Mouse (Mus musculus): ENCODE measurements around the gene Olfr1361. TPM values are rescaled to one million over a fixed set of nuclear protein-coding genes. Genes with fewer than 3 reads are reported as not detected.

The Olfr1361 gene
- total and polyA plus RNA-seq, 3 experiments = not detected

- Histone ChIP-seq H3K4me3 (ENCODE audit: control insufficient read depth in 1 of 2, insufficient read depth in 1 of 2, low read depth in 2 of 2, low read length in 2 of 2) (peak overlapping the region; percentile 44 to 64), H3K27me3 (ENCODE audit: control insufficient read depth in 1 of 2, insufficient read depth in 2 of 2, low read length in 2 of 2) (no peaks in the 10 kb centered on the region), H3K9ac (ENCODE audit: control insufficient read depth, low read depth, low read length, poor library complexity, severe bottlenecking) (peak overlapping the region; percentile 51), H3K36me3 (ENCODE audit: control insufficient read depth in 1 of 2, insufficient read depth in 2 of 2, low read length in 2 of 2) (peaks cover 0 to 16% of the 10 kb centered on the region in 2 experiments; a peak in 2 of 4 replicates), H3K79me2 (ENCODE audit: control insufficient read depth, insufficient read depth, low read length, poor library complexity) (no peaks in the 10 kb centered on the region; the same call in 1 of the 2 replicates), H3K9me3 (replicated peaks; ENCODE audit: insufficient read depth, low read length) (no peaks in the 10 kb centered on the region), H3K27ac (ENCODE audit: control insufficient read depth, low read depth, low read length) (no peak overlapping the region), H3K4me1 (ENCODE audit: control insufficient read depth in 1 of 2, insufficient read depth in 2 of 2, low read length in 2 of 2) (peaks cover 0 to 7% of the 10 kb centered on the region in 2 experiments; a peak in 2 of 4 replicates)
- peak; percentile 70 for DNase-seq (ENCODE audit: low read depth, low spot score)
- TF ChIP-seq ETS1 (IDR thresholded peaks at IDR 0.05; ENCODE audit: low read depth, low read length) = no peak
- TF ChIP-seq ZMIZ1 (IDR thresholded peaks at IDR 0.05; ENCODE audit: low read depth, low read length) = no peak
- peak; percentile 98 for TF ChIP-seq TBP (IDR thresholded peaks at IDR 0.05; ENCODE audit: low read depth, low read length)
- TF ChIP-seq UBTF (IDR thresholded peaks at IDR 0.05; ENCODE audit: borderline replicate concordance, insufficient read depth, low read depth, low read length) = no peak
- no peak for TF ChIP-seq E2F4 (IDR thresholded peaks at IDR 0.05; ENCODE audit: borderline replicate concordance, low read depth, low read length)
- no peak for TF ChIP-seq CTCF (IDR thresholded peaks at IDR 0.05 in 2 of 3, conservative IDR thresholded peaks at IDR 0.05 in 1 of 3; ENCODE audit: control insufficient read depth in 1 of 3, insufficient read depth in 1 of 3, low read depth in 2 of 3, low read length in 3 of 3, poor library complexity in 1 of 3, severe bottlenecking in 1 of 3)
Observed at GRCm38 (mm10) chr13:21710821-21711525, 47.8 kb upstream of the Olfr1361 start.

- H3K4me1 ChIP-seq (ENCODE audit: control insufficient read depth in 1 of 2, insufficient read depth in 2 of 2, low read length in 2 of 2) = peaks cover 0 to 7% of the 10 kb centered on the region in 2 experiments; a peak in 2 of 4 replicates
- DNase-seq (ENCODE audit: low read depth, low spot score) = peak; percentile 90
- H3K9me3 ChIP-seq (replicated peaks; ENCODE audit: insufficient read depth, low read length) = no peaks in the 10 kb centered on the region
- peak overlapping the region; percentile 72 for H3K27ac ChIP-seq (ENCODE audit: control insufficient read depth, low read depth, low read length)
- TF ChIP-seq TBP (IDR thresholded peaks at IDR 0.05; ENCODE audit: low read depth, low read length) (peak; percentile 97), MYB (IDR thresholded peaks at IDR 0.05; ENCODE audit: low read depth, low read length) (no peak), E2F4 (IDR thresholded peaks at IDR 0.05; ENCODE audit: borderline replicate concordance, low read depth, low read length) (no peak), POLR2A (IDR thresholded peaks at IDR 0.05; ENCODE audit: control insufficient read depth in 1 of 2, insufficient read depth in 1 of 2, low read depth in 1 of 2, low read length in 2 of 2, poor library complexity in 1 of 2) (peak in 1 of 2 experiments; percentile 48; a peak in 2 of 4 replicates), CTCF (IDR thresholded peaks at IDR 0.05 in 2 of 3, conservative IDR thresholded peaks at IDR 0.05 in 1 of 3; ENCODE audit: control insufficient read depth in 1 of 3, insufficient read depth in 1 of 3, low read depth in 2 of 3, low read length in 3 of 3, poor library complexity in 1 of 3, severe bottlenecking in 1 of 3) (peak in 2 of 3 experiments; percentile 60 to 82; a peak in 4 of 6 replicates)
- no peaks in the 10 kb centered on the region; a peak in 1 of 4 replicates for H3K27me3 ChIP-seq (ENCODE audit: control insufficient read depth in 1 of 2, insufficient read depth in 2 of 2, low read length in 2 of 2)
- no peaks in the 10 kb centered on the region; the same call in 1 of the 2 replicates for H3K79me2 ChIP-seq (ENCODE audit: control insufficient read depth, insufficient read depth, low read length, poor library complexity)
- H3K4me3 ChIP-seq (ENCODE audit: control insufficient read depth in 1 of 2, insufficient read depth in 1 of 2, low read depth in 2 of 2, low read length in 2 of 2) = peak overlapping the region; percentile 63 to 99
- peak overlapping the region; percentile 96 for H3K9ac ChIP-seq (ENCODE audit: control insufficient read depth, low read depth, low read length, poor library complexity, severe bottlenecking)
- peaks cover 0 to 16% of the 10 kb centered on the region in 2 experiments; a peak in 2 of 4 replicates for H3K36me3 ChIP-seq (ENCODE audit: control insufficient read depth in 1 of 2, insufficient read depth in 2 of 2, low read length in 2 of 2)
Observed at GRCm38 (mm10) chr13:21710031-21710711, 47.0 kb upstream of the Olfr1361 start.

- Histone ChIP-seq H3K27me3 (ENCODE audit: control insufficient read depth in 1 of 2, insufficient read depth in 2 of 2, low read length in 2 of 2) (peaks cover 0 to 3% of the 10 kb centered on the region in 2 experiments; a peak in 2 of 4 replicates), H3K9me3 (replicated peaks; ENCODE audit: insufficient read depth, low read length) (no peaks in the 10 kb centered on the region), H3K4me1 (ENCODE audit: control insufficient read depth in 1 of 2, insufficient read depth in 2 of 2, low read length in 2 of 2) (peaks cover 0 to 7% of the 10 kb centered on the region in 2 experiments; a peak in 2 of 4 replicates), H3K36me3 (ENCODE audit: control insufficient read depth in 1 of 2, insufficient read depth in 2 of 2, low read length in 2 of 2) (peaks cover 0 to 9% of the 10 kb centered on the region in 2 experiments; a peak in 2 of 4 replicates), H3K9ac (ENCODE audit: control insufficient read depth, low read depth, low read length, poor library complexity, severe bottlenecking) (no peak overlapping the region), H3K27ac (ENCODE audit: control insufficient read depth, low read depth, low read length) (no peak overlapping the region), H3K79me2 (ENCODE audit: control insufficient read depth, insufficient read depth, low read length, poor library complexity) (no peaks in the 10 kb centered on the region; the same call in 1 of the 2 replicates), H3K4me3 (ENCODE audit: control insufficient read depth in 1 of 2, insufficient read depth in 1 of 2, low read depth in 2 of 2, low read length in 2 of 2) (no peak overlapping the region)
- TF ChIP-seq TBP (IDR thresholded peaks at IDR 0.05; ENCODE audit: low read depth, low read length) (no peak), MAFK (IDR thresholded peaks at IDR 0.05; ENCODE audit: borderline replicate concordance, low read depth, low read length) (peak; percentile 87; the same call in 1 of the 2 replicates)
- DNase-seq (ENCODE audit: low read depth, low spot score) = no peak
Observed at GRCm38 (mm10) chr13:21706669-21707068, 43.5 kb upstream of the Olfr1361 start.
